Mouse (Mus musculus) kidney, adult 2 months (tissue): ENCODE measurements around the gene Fzr1.

ENCODE experiments used
- CTCF ChIP-seq: fragments of 200-500 bp; conservative IDR thresholded peaks from 2 replicates; pipeline ENCODE4 v1.5.1; 2011; ENCODE audit warnings: low read depth, mild to moderate bottlenecking, control low read depth, low read length, moderate library complexity, mixed read lengths; ENCODE audit not compliant: insufficient read depth, insufficient read length
- POLR2A ChIP-seq: fragments of 200-500 bp; IDR thresholded peaks from one replicate; pipeline ENCODE4 v1.6.1; 2011; ENCODE audit warnings: low read depth, low read length, control low read depth

DNA sequence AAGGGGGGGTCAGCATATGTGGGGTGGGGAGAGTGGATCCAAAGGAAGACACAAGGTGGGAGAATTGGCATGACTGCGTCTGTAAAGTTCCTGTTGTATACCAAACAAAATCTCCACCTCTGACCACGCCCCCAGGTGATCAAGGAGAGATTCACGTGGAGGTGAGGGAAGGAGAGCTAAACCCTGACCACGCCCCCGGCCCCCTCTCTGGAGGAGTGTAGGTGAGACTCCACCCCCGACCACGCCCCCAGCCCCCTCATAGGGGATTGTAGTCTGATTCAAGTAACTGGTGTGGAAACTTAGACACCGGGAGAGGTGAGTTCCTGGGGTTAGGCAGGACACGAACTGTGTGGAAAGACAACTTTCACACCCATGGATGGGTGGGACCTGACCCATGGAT lies 25.8 kb upstream of the Fzr1 start:
- TF ChIP-seq CTCF (no peak), POLR2A (no peak)
